Mouse (Mus musculus): Measurements from ENCODE around the gene Mrgprh. TPM values are rescaled to one million over a fixed set of nuclear protein-coding genes. Genes with fewer than 3 reads are reported as not detected.

Mrgprh gene
- polyA plus RNA-seq, 1 experiment from 2014 or later = not detected

DNA sequence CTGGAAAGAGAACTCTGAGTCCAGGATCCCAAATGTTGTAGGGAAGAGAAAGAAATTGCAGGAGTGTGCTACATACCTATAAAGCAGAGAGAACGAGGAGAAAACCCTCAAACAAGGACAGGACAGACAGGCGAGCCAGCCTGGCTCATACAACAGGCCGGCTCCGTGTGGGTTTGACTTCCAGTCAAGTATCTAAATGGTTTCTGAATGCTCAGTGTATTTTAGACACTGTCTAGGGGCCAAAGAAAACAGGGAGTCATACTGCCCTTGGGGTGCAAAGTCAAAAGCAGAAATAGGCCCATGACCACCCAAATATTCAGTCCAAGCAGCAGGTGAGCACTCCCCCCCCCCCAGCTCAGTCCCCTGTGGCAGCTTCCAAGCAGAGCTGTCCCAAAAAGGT, 30.0 kb downstream of the Mrgprh start:
- H3K4me2 ChIP-seq (ENCODE audit: low read length) = no peak overlapping the region
- ATAC-seq = no peak
- no peak overlapping the region for H3K4me3 ChIP-seq (replicated peaks; ENCODE audit: low read length)
- no peaks in the 10 kb centered on the region for H3K9me3 ChIP-seq (ENCODE audit: control insufficient read depth, low read length)
- peaks cover 13% of the 10 kb centered on the region for H3K4me1 ChIP-seq (replicated peaks; ENCODE audit: control insufficient read depth, insufficient read depth, low read length)
- no peaks in the 10 kb centered on the region for H3K27me3 ChIP-seq (replicated peaks; ENCODE audit: control insufficient read depth, insufficient read depth, low read length)
- H3K27ac ChIP-seq (ENCODE audit: low read length) = no peak overlapping the region
- whole genome bisulfite sequencing = 89% methylated on average over 4 of the region's 4 CpGs
- H3K36me3 ChIP-seq (ENCODE audit: control insufficient read depth, insufficient read depth) = peaks cover 3% of the 10 kb centered on the region; the same call in 1 of the 2 replicates
- no peak overlapping the region for H3K9ac ChIP-seq (replicated peaks; ENCODE audit: low read depth, low read length)

DNA sequence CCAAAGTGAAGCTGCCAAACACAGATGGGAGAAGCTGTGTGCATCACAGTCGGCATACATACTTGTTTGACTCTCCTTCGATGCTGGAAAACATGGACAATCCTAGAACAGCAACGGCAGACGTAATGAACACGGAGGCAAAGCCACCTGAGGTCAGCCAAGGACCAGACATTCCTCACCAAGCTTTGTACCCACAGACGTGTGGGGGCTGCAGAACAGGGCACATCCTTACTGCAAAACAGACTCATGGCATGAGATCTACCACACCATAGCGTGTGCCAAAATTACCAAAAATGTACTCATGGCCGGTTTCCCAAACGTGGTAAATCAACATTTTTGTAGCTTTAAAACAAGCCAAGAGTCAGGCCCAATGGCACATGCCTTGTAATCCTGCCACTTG, 30.6 kb downstream of the Mrgprh start:
- peaks cover 13% of the 10 kb centered on the region for H3K4me1 ChIP-seq (replicated peaks; ENCODE audit: control insufficient read depth, insufficient read depth, low read length)
- peaks cover 6% of the 10 kb centered on the region; the same call in 1 of the 2 replicates for H3K36me3 ChIP-seq (ENCODE audit: control insufficient read depth, insufficient read depth)
- no peak for ATAC-seq
- H3K9ac ChIP-seq (replicated peaks; ENCODE audit: low read depth, low read length) = no peak overlapping the region
- no peaks in the 10 kb centered on the region for H3K27me3 ChIP-seq (replicated peaks; ENCODE audit: control insufficient read depth, insufficient read depth, low read length)
- no peak overlapping the region for H3K4me3 ChIP-seq (replicated peaks; ENCODE audit: low read length)
- H3K4me2 ChIP-seq (ENCODE audit: low read length) = no peak overlapping the region
- 94% methylated on average over 9 of the region's 9 CpGs for WGBS
- no peaks in the 10 kb centered on the region for H3K9me3 ChIP-seq (ENCODE audit: control insufficient read depth, low read length)
- H3K27ac ChIP-seq (ENCODE audit: low read length) = no peak overlapping the region

DNA sequence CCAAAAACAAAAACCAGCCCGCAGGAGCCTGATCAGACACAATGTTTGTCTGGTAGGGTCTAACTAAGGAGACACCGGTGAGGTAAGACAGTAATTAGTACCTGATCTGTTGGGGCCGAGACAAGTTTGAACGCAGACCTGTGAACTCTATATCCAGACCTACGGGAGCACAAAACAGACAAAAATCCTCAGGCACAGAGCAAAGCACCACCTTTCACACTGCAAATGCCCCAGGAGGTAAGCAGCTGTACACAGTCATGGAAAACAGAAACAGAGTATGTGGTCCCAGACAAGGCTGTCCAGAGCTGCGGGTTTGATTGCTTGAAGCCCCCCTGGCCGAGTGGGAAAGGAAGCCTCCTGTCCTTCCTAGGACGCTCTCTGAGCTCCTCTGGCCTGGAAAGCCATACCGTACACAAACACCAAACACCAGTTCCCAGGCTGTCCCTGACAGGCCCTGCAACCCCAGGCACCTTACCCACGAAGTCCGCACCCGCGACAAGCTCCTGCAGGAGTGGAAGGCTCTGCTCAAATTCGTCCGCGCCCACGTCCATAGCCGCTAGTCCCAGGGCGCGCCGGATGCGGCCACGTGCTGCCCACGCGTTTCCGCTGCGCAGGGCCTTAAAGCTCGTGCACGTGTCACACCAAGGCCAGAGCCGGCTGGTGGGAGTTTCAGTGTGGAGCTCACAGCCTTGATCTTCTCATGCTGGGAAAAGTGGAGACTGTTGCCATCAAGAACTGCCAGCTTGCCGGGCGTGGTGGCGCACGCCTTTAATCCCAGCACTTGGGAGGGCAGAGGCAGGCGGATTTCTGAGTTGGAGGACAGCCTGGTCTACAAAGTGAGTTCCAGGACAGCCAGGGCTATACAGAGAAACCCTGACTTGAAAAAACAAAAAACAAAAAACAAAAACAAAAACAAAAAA, 33.8 kb downstream of the Mrgprh start, which contains the start of gene Pnldc1:
Gene Pnldc1 (minus strand): TSS at position 870 of the 920 bp plus-strand sequence.
- Histone ChIP-seq H3K4me2 (ENCODE audit: low read length) (no peak within 1 kb of the TSS), H3K36me3 (ENCODE audit: control insufficient read depth, insufficient read depth) (peaks cover 16% of the 10 kb centered on the region)
- no peak for ATAC-seq

DNA sequence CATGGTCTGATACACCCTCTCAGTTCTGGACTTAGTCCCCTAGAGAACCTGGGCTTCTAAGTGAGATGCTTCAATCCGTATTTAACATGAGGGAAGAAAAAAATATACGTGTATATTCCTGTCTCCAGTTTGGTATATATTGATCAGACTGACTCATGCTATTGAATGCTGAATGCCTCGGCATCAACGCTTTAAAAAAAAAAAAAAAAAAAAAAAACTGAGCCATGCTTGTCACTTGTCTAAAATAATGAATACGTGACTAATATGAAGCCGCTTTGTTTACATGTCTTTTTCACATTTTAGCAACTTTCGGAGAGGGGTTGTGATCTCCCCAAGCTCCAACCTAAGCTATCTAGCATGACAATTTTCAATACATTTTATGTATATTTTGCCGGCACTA, 34.6 kb downstream of the Mrgprh start:
- Histone ChIP-seq H3K4me1 (replicated peaks; ENCODE audit: control insufficient read depth, insufficient read depth, low read length) (peaks cover 7% of the 10 kb centered on the region), H3K9me3 (ENCODE audit: control insufficient read depth, low read length) (no peaks in the 10 kb centered on the region), H3K4me2 (ENCODE audit: low read length) (no peak overlapping the region), H3K9ac (replicated peaks; ENCODE audit: low read depth, low read length) (no peak overlapping the region), H3K36me3 (ENCODE audit: control insufficient read depth, insufficient read depth) (peaks cover 16% of the 10 kb centered on the region), H3K4me3 (replicated peaks; ENCODE audit: low read length) (no peak overlapping the region), H3K27me3 (replicated peaks; ENCODE audit: control insufficient read depth, insufficient read depth, low read length) (no peaks in the 10 kb centered on the region), H3K27ac (ENCODE audit: low read length) (no peak overlapping the region)
- no peak for ATAC-seq
- 90% methylated on average over 8 of the region's 8 CpGs for WGBS

More for the DNA sequence above, 33.8 kb downstream of the Mrgprh start, which contains the start of gene Pnldc1:
- H3K4me1 ChIP-seq (replicated peaks; ENCODE audit: control insufficient read depth, insufficient read depth, low read length) = no peaks in the 10 kb centered on the region; the same call in 1 of the 2 replicates
- no peaks in the 10 kb centered on the region for H3K27me3 ChIP-seq (replicated peaks; ENCODE audit: control insufficient read depth, insufficient read depth, low read length)
- H3K9ac ChIP-seq (replicated peaks; ENCODE audit: low read depth, low read length) = no peak within 1 kb of the TSS
- no peak within 1 kb of the TSS for H3K4me3 ChIP-seq (replicated peaks; ENCODE audit: low read length)
- no peak within 1 kb of the TSS for H3K27ac ChIP-seq (ENCODE audit: low read length)
- H3K9me3 ChIP-seq (ENCODE audit: control insufficient read depth, low read length) = no peaks in the 10 kb centered on the region
- WGBS = 84% methylated on average over 35 of the region's 35 CpGs

DNA sequence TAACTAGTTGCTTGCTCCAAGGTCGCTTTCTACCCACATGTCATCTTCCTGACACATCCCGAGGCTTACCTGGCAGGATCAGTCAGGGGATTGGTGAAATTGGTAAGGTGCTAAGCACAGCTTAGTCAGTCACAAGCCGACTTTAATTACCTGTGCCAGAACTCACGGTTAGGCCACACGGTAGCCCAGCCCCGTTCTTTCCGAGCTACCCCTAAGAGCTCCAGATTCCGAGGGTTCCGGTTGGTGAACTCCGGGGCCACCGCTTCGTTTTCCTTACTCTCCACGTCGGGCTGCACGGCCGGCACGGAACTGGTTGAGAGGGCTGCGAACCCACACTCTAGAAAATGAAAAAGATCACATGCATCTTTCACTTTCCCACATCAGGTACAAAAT, 39.6 kb downstream of the Mrgprh start, which contains the start of gene Tcp1:
Gene Tcp1 (plus strand): TSS at position 214 of the 393 bp plus-strand sequence.
- WGBS = 1% methylated on average over 18 of the region's 18 CpGs
- peak within 1 kb of the TSS; percentile 94 for H3K9ac ChIP-seq (replicated peaks; ENCODE audit: low read depth, low read length)

DNA sequence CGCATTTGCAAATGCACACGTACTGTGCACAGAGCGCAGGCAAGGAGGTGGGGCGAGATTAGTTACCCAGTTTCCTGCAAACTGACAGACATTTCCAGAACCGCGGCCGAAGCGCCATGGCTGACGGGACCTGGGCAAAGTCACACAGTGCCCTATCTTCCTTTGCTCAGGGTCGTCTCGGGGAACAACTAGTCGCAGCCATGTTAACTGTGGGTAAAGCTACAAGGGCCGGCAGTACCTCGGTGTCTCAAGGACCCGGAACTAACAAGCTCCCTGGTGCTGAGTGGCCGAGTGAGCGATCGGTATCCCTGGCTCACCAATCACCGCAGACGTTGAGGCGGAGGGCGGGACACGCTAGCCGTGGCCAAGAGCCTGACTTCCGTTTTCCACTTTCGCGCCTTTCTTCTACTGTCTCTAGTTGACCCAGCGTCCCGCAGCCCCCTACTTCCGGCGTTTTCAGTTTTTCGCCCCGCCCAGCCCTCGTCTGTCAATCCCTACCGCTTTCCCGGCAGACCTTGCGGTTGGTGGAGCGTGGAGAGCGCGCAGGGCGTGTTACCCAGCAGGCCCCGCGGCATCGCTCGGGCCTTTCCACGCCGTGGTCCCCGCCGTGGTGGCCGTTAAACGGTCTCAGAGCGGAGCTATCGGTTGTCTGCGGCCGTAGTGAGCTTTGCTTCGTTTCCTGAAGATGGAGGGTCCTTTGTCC, 40.2 kb downstream of the Mrgprh start, which contains the start of gene Mrpl18:
Gene Mrpl18 (minus strand): TSS at position 465 of the 703 bp plus-strand sequence.
- peaks cover 11% of the 10 kb centered on the region for H3K4me1 ChIP-seq (replicated peaks; ENCODE audit: control insufficient read depth, insufficient read depth, low read length)
- peak; percentile 99 for ATAC-seq
- H3K4me2 ChIP-seq (ENCODE audit: low read length) = peak within 1 kb of the TSS; percentile 93
- under 1% methylated on average over 56 of the region's 56 CpGs for WGBS
- peaks cover 28% of the 10 kb centered on the region for H3K36me3 ChIP-seq (ENCODE audit: control insufficient read depth, insufficient read depth)
- peak within 1 kb of the TSS; percentile 89 for H3K4me3 ChIP-seq (replicated peaks; ENCODE audit: low read length)
- H3K27ac ChIP-seq (ENCODE audit: low read length) = peak within 1 kb of the TSS; percentile 83
- H3K9me3 ChIP-seq (ENCODE audit: control insufficient read depth, low read length) = no peaks in the 10 kb centered on the region
- no peaks in the 10 kb centered on the region for H3K27me3 ChIP-seq (replicated peaks; ENCODE audit: control insufficient read depth, insufficient read depth, low read length)
- peak within 1 kb of the TSS; percentile 94 for H3K9ac ChIP-seq (replicated peaks; ENCODE audit: low read depth, low read length)

More for the DNA sequence above, 39.6 kb downstream of the Mrgprh start, which contains the start of gene Tcp1:
- Histone ChIP-seq H3K4me1 (replicated peaks; ENCODE audit: control insufficient read depth, insufficient read depth, low read length) (peaks cover 11% of the 10 kb centered on the region), H3K36me3 (ENCODE audit: control insufficient read depth, insufficient read depth) (peaks cover 31% of the 10 kb centered on the region), H3K27me3 (replicated peaks; ENCODE audit: control insufficient read depth, insufficient read depth, low read length) (no peaks in the 10 kb centered on the region), H3K4me2 (ENCODE audit: low read length) (peak within 1 kb of the TSS; percentile 93), H3K4me3 (replicated peaks; ENCODE audit: low read length) (peak within 1 kb of the TSS; percentile 89), H3K9me3 (ENCODE audit: control insufficient read depth, low read length) (no peaks in the 10 kb centered on the region), H3K27ac (ENCODE audit: low read length) (peak within 1 kb of the TSS; percentile 83)
- no peak for ATAC-seq

DNA sequence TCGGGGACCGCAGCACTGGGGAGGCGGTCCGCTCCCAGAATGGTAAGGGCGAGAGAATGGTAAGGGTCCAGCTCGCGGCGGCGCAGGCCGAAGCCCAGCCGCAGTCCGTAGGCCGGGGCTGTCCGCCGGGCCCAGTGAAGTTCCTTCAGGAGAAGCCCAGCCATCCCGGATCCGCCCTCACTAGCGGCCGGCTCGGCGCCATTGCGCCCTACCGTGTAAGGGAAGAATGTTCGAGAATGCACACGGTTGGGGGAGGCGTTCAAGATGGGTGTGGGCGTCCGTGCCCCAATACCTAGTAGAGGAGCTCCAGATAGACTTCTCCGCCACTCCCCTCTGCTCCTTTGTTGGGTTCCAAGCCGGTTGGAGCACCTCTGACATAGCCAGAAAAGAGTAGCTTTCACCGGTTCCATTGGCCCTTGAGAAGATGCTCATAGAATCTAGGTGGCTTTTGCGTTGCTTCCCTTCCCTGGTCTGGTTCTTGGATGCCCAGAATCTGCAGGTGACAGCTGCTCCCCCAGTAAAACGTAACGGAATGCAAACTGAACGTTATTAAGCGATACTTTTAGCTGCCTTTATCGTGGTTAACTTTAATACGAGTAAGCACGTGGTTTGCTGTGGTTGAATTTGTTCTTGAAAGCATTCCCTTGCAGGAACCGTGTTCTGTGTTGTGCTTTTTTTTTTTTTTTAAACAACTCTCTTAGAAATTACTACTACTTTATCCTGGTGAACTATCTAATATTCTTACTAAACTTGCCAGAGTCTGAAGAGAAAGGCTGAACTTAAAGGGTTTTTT, 41.0 kb downstream of the Mrgprh start:
- no peaks in the 10 kb centered on the region for H3K9me3 ChIP-seq (ENCODE audit: control insufficient read depth, low read length)
- no peaks in the 10 kb centered on the region for H3K27me3 ChIP-seq (replicated peaks; ENCODE audit: control insufficient read depth, insufficient read depth, low read length)
- under 1% methylated on average over 39 of the region's 40 CpGs for WGBS
- peaks cover 34% of the 10 kb centered on the region for H3K36me3 ChIP-seq (ENCODE audit: control insufficient read depth, insufficient read depth)
- peaks cover 11% of the 10 kb centered on the region for H3K4me1 ChIP-seq (replicated peaks; ENCODE audit: control insufficient read depth, insufficient read depth, low read length)
- peak overlapping the region; percentile 71 for H3K4me2 ChIP-seq (ENCODE audit: low read length)
- peak; percentile 47 for ATAC-seq
- peak overlapping the region; percentile 94 for H3K9ac ChIP-seq (replicated peaks; ENCODE audit: low read depth, low read length)
- H3K27ac ChIP-seq (ENCODE audit: low read length) = peak overlapping the region; percentile 83
- H3K4me3 ChIP-seq (replicated peaks; ENCODE audit: low read length) = peak overlapping the region; percentile 89

DNA sequence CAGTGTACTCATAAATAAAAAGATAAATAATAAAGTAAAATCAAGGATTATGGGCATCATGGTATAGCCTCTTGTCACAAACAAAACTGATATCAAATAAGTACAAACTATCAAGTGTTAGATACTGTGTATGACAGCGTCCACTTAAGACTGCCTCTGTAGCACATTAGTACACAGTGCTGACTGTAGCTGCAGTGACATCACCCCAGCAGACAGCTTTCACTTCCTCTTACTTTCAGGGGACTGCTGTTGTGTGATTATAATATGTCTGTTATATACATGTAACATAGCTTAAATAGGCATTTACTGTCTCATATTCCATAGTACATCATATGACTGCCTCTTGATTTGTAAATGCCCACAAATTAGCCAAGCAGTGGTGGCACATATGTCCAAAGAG, 45.2 kb downstream of the Mrgprh start:
- H3K9ac ChIP-seq (replicated peaks; ENCODE audit: low read depth, low read length) = no peak overlapping the region
- H3K9me3 ChIP-seq (ENCODE audit: control insufficient read depth, low read length) = no peaks in the 10 kb centered on the region
- H3K36me3 ChIP-seq (ENCODE audit: control insufficient read depth, insufficient read depth) = peaks cover 59% of the 10 kb centered on the region
- ATAC-seq = no peak
- H3K4me1 ChIP-seq (replicated peaks; ENCODE audit: control insufficient read depth, insufficient read depth, low read length) = peaks cover 4% of the 10 kb centered on the region
- H3K27me3 ChIP-seq (replicated peaks; ENCODE audit: control insufficient read depth, insufficient read depth, low read length) = no peaks in the 10 kb centered on the region
- H3K27ac ChIP-seq (ENCODE audit: low read length) = no peak overlapping the region
- H3K4me3 ChIP-seq (replicated peaks; ENCODE audit: low read length) = no peak overlapping the region
- no peak overlapping the region for H3K4me2 ChIP-seq (ENCODE audit: low read length)
- 96% methylated on average over 1 of the region's 1 CpGs for WGBS
